Mouse (Mus musculus): ENCODE results near the gene Dpy30. TPM values are rescaled to one million over a fixed set of nuclear protein-coding genes. Genes with fewer than 3 reads are reported as not detected.
A peak's percentile ranks its signal among the peaks of the same experiment; 100 is the strongest.

Dpy30 gene
- total and polyA plus RNA-seq, 3 experiments = 121 to 192 TPM; not detected in 1

DNA sequence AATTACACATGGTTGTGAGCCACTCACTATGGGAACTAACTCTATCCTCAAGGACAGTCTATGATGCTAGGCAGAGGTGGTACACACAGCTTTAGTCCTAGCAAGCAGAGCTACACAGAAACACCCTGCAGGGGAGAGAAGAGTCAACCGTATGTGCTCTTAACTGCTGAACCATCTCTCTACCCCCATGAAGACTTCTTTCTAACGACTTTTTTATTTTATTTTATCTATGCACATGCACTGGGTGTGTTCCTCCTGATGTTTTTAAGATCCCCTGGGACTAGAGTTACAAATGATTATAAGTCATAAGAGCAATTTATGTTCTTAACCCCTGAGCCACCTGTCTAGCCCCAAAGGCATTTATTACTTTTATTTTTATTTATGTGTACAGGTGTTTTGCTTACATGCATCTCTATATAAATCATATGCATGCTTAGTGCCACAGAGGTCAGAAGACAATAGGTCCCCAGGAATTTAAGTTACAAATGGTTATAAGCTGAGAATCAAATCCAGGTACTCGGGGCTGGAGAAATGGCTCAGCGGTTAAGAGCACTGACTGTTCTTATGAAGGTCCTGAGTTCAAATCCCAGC is 37.5 kb downstream of the Dpy30 start (continued):
- TF ChIP-seq SMC3 (IDR thresholded peaks at IDR 0.05; ENCODE audit: low read depth, low read length) = no peak
- TF ChIP-seq UBTF (IDR thresholded peaks at IDR 0.05; ENCODE audit: borderline replicate concordance, insufficient read depth, low read depth, low read length) = no peak

DNA sequence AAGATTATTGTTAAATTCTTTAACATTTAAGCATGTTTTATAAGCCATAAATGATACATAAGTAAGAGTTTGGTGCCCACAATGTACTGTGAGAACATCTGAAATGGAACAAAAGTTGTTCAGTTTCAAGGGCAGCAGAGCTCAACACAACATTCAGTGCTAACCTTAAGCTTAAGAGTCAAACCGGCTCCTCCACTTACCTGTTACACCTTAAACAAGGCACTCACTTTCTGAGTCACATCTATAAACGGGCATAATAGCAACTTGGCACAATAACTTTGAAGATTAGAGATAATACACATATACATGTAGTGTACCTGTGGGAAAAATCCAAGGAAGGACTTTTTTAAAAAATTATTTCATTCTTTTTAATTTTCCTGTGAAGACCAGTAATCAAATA is 38.0 kb downstream of the Dpy30 start:
- Histone ChIP-seq H3K4me3 (ENCODE audit: control insufficient read depth in 1 of 2, insufficient read depth in 1 of 2, low read depth in 2 of 2, low read length in 2 of 2) (no peak overlapping the region; a peak in 1 of 4 replicates), H3K4me1 (ENCODE audit: control insufficient read depth in 1 of 2, insufficient read depth in 2 of 2, low read length in 2 of 2) (peaks cover 27 to 34% of the 10 kb centered on the region in 2 experiments), H3K27ac (ENCODE audit: control insufficient read depth, low read depth, low read length) (peak overlapping the region; percentile 85), H3K9ac (ENCODE audit: control insufficient read depth, low read depth, low read length, poor library complexity, severe bottlenecking) (peak overlapping the region; percentile 34; the same call in 1 of the 2 replicates), H3K36me3 (ENCODE audit: control insufficient read depth in 1 of 2, insufficient read depth in 2 of 2, low read length in 2 of 2) (peaks cover 7 to 47% of the 10 kb centered on the region in 2 experiments), H3K9me3 (replicated peaks; ENCODE audit: insufficient read depth, low read length) (no peaks in the 10 kb centered on the region), H3K79me2 (ENCODE audit: control insufficient read depth, insufficient read depth, low read length, poor library complexity) (peaks cover 71% of the 10 kb centered on the region), H3K27me3 (ENCODE audit: control insufficient read depth in 1 of 2, insufficient read depth in 2 of 2, low read length in 2 of 2) (no peaks in the 10 kb centered on the region)
- DNase-seq (ENCODE audit: low read depth, low spot score) = no peak
- TF ChIP-seq USF1 (IDR thresholded peaks at IDR 0.05; ENCODE audit: low read depth, low read length) = no peak
- no peak for TF ChIP-seq MAX (IDR thresholded peaks at IDR 0.05; ENCODE audit: low read length)
- no peak for TF ChIP-seq UBTF (IDR thresholded peaks at IDR 0.05; ENCODE audit: borderline replicate concordance, insufficient read depth, low read depth, low read length)
- no peak for TF ChIP-seq POLR2A (IDR thresholded peaks at IDR 0.05; ENCODE audit: control insufficient read depth in 1 of 2, insufficient read depth in 1 of 2, low read depth in 1 of 2, low read length in 2 of 2, poor library complexity in 1 of 2)
- no peak for TF ChIP-seq NELFE (IDR thresholded peaks at IDR 0.05; ENCODE audit: low read depth, low read length)
- no peak for TF ChIP-seq SMC3 (IDR thresholded peaks at IDR 0.05; ENCODE audit: low read depth, low read length)
- TF ChIP-seq GATA1 (IDR thresholded peaks at IDR 0.05; ENCODE audit: low read depth, low read length) = no peak
- no peak for TF ChIP-seq HCFC1 (IDR thresholded peaks at IDR 0.05; ENCODE audit: low read depth, low read length)
- no peak for TF ChIP-seq ETS1 (IDR thresholded peaks at IDR 0.05; ENCODE audit: low read depth, low read length)
- TF ChIP-seq MAZ (IDR thresholded peaks at IDR 0.05; ENCODE audit: low read depth, low read length) = no peak
- TF ChIP-seq MEF2A (IDR thresholded peaks at IDR 0.05; ENCODE audit: extremely low read depth, insufficient replicate concordance, low read depth, low read length, poor library complexity, severe bottlenecking) = no peak
- no peak for TF ChIP-seq TAL1 (IDR thresholded peaks at IDR 0.05; ENCODE audit: low read length)
- no peak for TF ChIP-seq MYB (IDR thresholded peaks at IDR 0.05; ENCODE audit: low read depth, low read length)

DNA sequence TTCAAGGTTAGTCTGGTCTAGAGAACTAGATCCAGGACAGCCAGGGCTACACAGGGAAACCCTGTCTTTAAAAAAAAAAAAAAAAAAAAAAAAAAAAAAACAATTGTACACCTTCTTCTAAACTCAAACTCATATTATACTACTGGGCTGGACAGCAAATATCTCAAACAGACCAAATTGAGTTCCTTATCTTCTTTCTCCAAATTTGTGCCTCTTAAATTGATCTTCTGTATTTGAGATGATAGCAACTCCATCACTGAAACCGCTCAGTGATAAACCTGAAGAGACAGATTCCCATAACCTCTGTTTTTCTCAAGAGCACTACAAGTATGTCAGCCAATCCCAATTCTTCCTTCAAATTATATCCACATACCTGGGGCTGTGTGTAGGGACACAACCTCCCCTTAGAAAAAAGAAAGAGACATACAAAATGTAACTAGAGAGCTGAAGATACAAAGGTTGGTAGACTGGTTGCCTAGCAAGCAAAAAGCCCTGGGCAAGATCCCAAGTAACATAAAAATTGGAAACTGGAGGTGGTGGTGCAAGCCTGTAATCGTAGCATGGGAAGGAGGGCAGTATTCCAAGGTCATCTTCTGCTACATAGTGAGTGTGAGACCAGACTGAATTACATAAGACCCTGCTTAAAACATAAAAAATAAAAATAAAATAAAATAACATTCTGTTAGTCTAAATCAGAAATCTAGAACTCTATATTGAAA is 39.2 kb downstream of the Dpy30 start:
- Histone ChIP-seq H3K27ac (ENCODE audit: control insufficient read depth, low read depth, low read length) (no peak overlapping the region; the same call in 1 of the 2 replicates), H3K9me3 (replicated peaks; ENCODE audit: insufficient read depth, low read length) (no peaks in the 10 kb centered on the region), H3K9ac (ENCODE audit: control insufficient read depth, low read depth, low read length, poor library complexity, severe bottlenecking) (no peak overlapping the region), H3K79me2 (ENCODE audit: control insufficient read depth, insufficient read depth, low read length, poor library complexity) (peaks cover 69% of the 10 kb centered on the region), H3K4me3 (ENCODE audit: control insufficient read depth in 1 of 2, insufficient read depth in 1 of 2, low read depth in 2 of 2, low read length in 2 of 2) (no peak overlapping the region), H3K4me1 (ENCODE audit: control insufficient read depth in 1 of 2, insufficient read depth in 2 of 2, low read length in 2 of 2) (peaks cover 27 to 29% of the 10 kb centered on the region in 2 experiments), H3K27me3 (ENCODE audit: control insufficient read depth in 1 of 2, insufficient read depth in 2 of 2, low read length in 2 of 2) (no peaks in the 10 kb centered on the region), H3K36me3 (ENCODE audit: control insufficient read depth in 1 of 2, insufficient read depth in 2 of 2, low read length in 2 of 2) (peaks cover 8 to 37% of the 10 kb centered on the region in 2 experiments)
- TF ChIP-seq ZNF384 (IDR thresholded peaks at IDR 0.05; ENCODE audit: low read depth, low read length) (peak; percentile 69), TCF12 (IDR thresholded peaks at IDR 0.05; ENCODE audit: low read depth, low read length) (peak; percentile 37; the same call in 1 of the 2 replicates), GATA1 (IDR thresholded peaks at IDR 0.05; ENCODE audit: low read depth, low read length) (peak; percentile 58), EP300 (IDR thresholded peaks at IDR 0.05; ENCODE audit: low read depth in 1 of 2, low read length in 2 of 2) (peak; percentile 28 to 58; a peak in 3 of 4 replicates), CTCF (IDR thresholded peaks at IDR 0.05 in 2 of 3, conservative IDR thresholded peaks at IDR 0.05 in 1 of 3; ENCODE audit: control insufficient read depth in 1 of 3, insufficient read depth in 1 of 3, low read depth in 2 of 3, low read length in 3 of 3, poor library complexity in 1 of 3, severe bottlenecking in 1 of 3) (no peak)
- no peak for DNase-seq (ENCODE audit: low read depth, low spot score)
